Mouse (Mus musculus) heart, postnatal 0 days (tissue): ENCODE measurements around the gene Olfr1260. TPM values are rescaled to one million over a fixed set of nuclear protein-coding genes. Genes with fewer than 3 reads are reported as not detected.

Source experiments
- ATAC-seq: fragments of 200-750 bp; cut with Nextera tagmentation; 2 replicates; pipeline ENCODE4 v1.8.0; 2017; ENCODE audit warnings: low read depth, moderate number of reproducible peaks, moderate library complexity; ENCODE audit not compliant: insufficient read depth
- DNase-seq: peaks from one replicate; pipeline ENCODE4 v3.0.0-alpha.2; 2016; ENCODE audit warnings: low spot score
- H3K27ac ChIP-seq: fragments of 300-500 bp; sonication (generic); 2 replicates; pipeline ENCODE4 v1.5.1; 2014; ENCODE audit warnings: low read depth, mild to moderate bottlenecking
- H3K27me3 ChIP-seq: fragments of 300-500 bp; sonication (generic); 2 replicates; pipeline ENCODE4 v1.6.1; 2014; ENCODE audit warnings: low read length, mixed read lengths; ENCODE audit not compliant: control insufficient read depth, insufficient read depth
- H3K36me3 ChIP-seq: fragments of 300-500 bp; sonication (generic); replicated peaks from 2 replicates; pipeline ENCODE4 v1.6.1; 2014; ENCODE audit warnings: low read length, mixed read lengths; ENCODE audit not compliant: control insufficient read depth, insufficient read depth
- H3K4me1 ChIP-seq: fragments of 300-500 bp; sonication (generic); 2 replicates; pipeline ENCODE4 v1.6.1; 2014; ENCODE audit warnings: antibody characterized with exemption; ENCODE audit not compliant: control insufficient read depth, insufficient read depth
- H3K4me2 ChIP-seq: fragments of 300-500 bp; sonication (generic); 2 replicates; pipeline ENCODE4 v1.6.1; 2014; ENCODE audit warnings: low read depth, mild to moderate bottlenecking, low read length, moderate library complexity
- H3K4me3 ChIP-seq: fragments of 300-500 bp; sonication (generic); 2 replicates; pipeline ENCODE4 v1.5.1; 2014; ENCODE audit warnings: low read depth, low read length
- H3K9ac ChIP-seq: fragments of 300-500 bp; sonication (generic); replicated peaks from 2 replicates; pipeline ENCODE4 v1.6.1; 2014; ENCODE audit warnings: low read depth, low read length, mixed read lengths
- H3K9me3 ChIP-seq: fragments of 300-500 bp; sonication (generic); replicated peaks from 2 replicates; pipeline ENCODE4 v1.6.1; 2016; ENCODE audit warnings: low read length; ENCODE audit not compliant: control insufficient read depth
- CTCF ChIP-seq: IDR thresholded peaks from 2 replicates; pipeline ENCODE4 v1.5.1; 2016; ENCODE audit warnings: antibody characterized with exemption, control low read depth, low read depth
- EP300 ChIP-seq: IDR thresholded peaks from 2 replicates; pipeline ENCODE4 v1.6.1; 2016; ENCODE audit warnings: antibody characterized with exemption, low read depth
- WGBS: fragments of 180-500 bp; shearing (Covaris S2); extraction: QIAGEN DNeasy Blood & Tissue Kit; methylation state at CpG from one replicate; pipeline ENCODE4 v1.1.7; 2014; 5-methylcytosine and 5-hydroxymethylcytosine counted together
- polyA plus RNA-seq: library from polyadenylated mRNA; unstranded; fragments of >200 nt; fragmentation: Nextera tagmentation; extraction: Ambion mirVana; gene quantifications from 2 replicates; pipeline ENCODE4 v1.2.1, GENCODE M21; 2015
- total RNA-seq: library from RNA; depleted of rRNA; stranded (reverse); fragments of >200 nt; gene quantifications from 2 replicates; pipeline ENCODE4 v1.2.3, GENCODE M21; 2014; ENCODE audit warnings: low replicate concordance; rRNA removed

The Olfr1260 gene
- total RNA-seq (not detected in 2 replicates), polyA plus RNA-seq (not detected in 2 replicates)

- Histone ChIP-seq H3K4me3 (no peak within 1 kb of the TSS), H3K36me3 (no peaks in the 10 kb centered on the region), H3K27me3 (no peaks in the 10 kb centered on the region), H3K4me1 (no peaks in the 10 kb centered on the region), H3K27ac (no peak within 1 kb of the TSS), H3K4me2 (no peak within 1 kb of the TSS), H3K9me3 (no peaks in the 10 kb centered on the region), H3K9ac (no peak within 1 kb of the TSS)
- ATAC-seq (no peak), DNase-seq (no peak)
- WGBS = 56% methylated on average over 2 of the region's 2 CpGs
- TF ChIP-seq EP300 (no peak), CTCF (no peak)
Observed at GRCm38 (mm10) chr2:89974184-89974583, at the start of gene Olfr1260. Gene Olfr1260, plus strand, starts transcription at chr2:89974340.

- no peak within 1 kb of the TSS for H3K9ac ChIP-seq
- no peak within 1 kb of the TSS for H3K4me3 ChIP-seq
- ATAC-seq (no peak), DNase-seq (no peak)
- no peak within 1 kb of the TSS for H3K27ac ChIP-seq
- no peak within 1 kb of the TSS for H3K4me2 ChIP-seq
- no peaks in the 10 kb centered on the region for H3K4me1 ChIP-seq
- no peaks in the 10 kb centered on the region for H3K9me3 ChIP-seq
- H3K27me3 ChIP-seq = no peaks in the 10 kb centered on the region
- TF ChIP-seq CTCF = no peak
- no peak for TF ChIP-seq EP300
- no peaks in the 10 kb centered on the region for H3K36me3 ChIP-seq
Observed at GRCm38 (mm10) chr2:89927009-89927408, 47.1 kb upstream of the Olfr1260 start, which contains the start of gene Olfr1258. Gene Olfr1258, plus strand, starts transcription at chr2:89927309.

- no peak for DNase-seq
- Histone ChIP-seq H3K9me3 (no peaks in the 10 kb centered on the region), H3K4me3 (no peak within 1 kb of the TSS), H3K4me1 (no peaks in the 10 kb centered on the region), H3K9ac (no peak within 1 kb of the TSS), H3K27ac (no peak within 1 kb of the TSS), H3K4me2 (no peak within 1 kb of the TSS), H3K27me3 (no peaks in the 10 kb centered on the region), H3K36me3 (no peaks in the 10 kb centered on the region)
- TF ChIP-seq CTCF = no peak
- no peak for TF ChIP-seq EP300
- 69% methylated on average over 5 of the region's 5 CpGs for WGBS
- no peak for ATAC-seq
Observed at GRCm38 (mm10) chr2:89948564-89948963, 25.6 kb upstream of the Olfr1260 start, which contains the start of gene Olfr1259. Gene Olfr1259, minus strand, starts transcription at chr2:89948664.

- TF ChIP-seq CTCF (no peak), EP300 (no peak)
- ATAC-seq (no peak), DNase-seq (no peak)
Observed at GRCm38 (mm10) chr2:89977709-89978108, 3.6 kb downstream of the Olfr1260 start.

GRCm38 (mm10) chr2:89990921-89991320, 16.8 kb downstream of the Olfr1260 start, which contains the start of gene Olfr1261:
Gene Olfr1261, plus strand, starts transcription at chr2:89991221.
- TF ChIP-seq EP300 = no peak
- Histone ChIP-seq H3K9ac (no peak within 1 kb of the TSS), H3K4me2 (no peak within 1 kb of the TSS), H3K27ac (no peak within 1 kb of the TSS), H3K27me3 (no peaks in the 10 kb centered on the region), H3K9me3 (no peaks in the 10 kb centered on the region), H3K36me3 (no peaks in the 10 kb centered on the region), H3K4me3 (no peak within 1 kb of the TSS), H3K4me1 (no peaks in the 10 kb centered on the region)
- DNase-seq (no peak), ATAC-seq (no peak)

More at GRCm38 (mm10) chr2:89977709-89978108, 3.6 kb downstream of the Olfr1260 start:
- H3K9me3 ChIP-seq = no peaks in the 10 kb centered on the region
- no peak overlapping the region for H3K27ac ChIP-seq
- no peak overlapping the region for H3K4me3 ChIP-seq
- no peak overlapping the region for H3K9ac ChIP-seq
- no peaks in the 10 kb centered on the region for H3K27me3 ChIP-seq
- 69% methylated on average over 2 of the region's 2 CpGs for WGBS
- no peaks in the 10 kb centered on the region for H3K4me1 ChIP-seq
- no peak overlapping the region for H3K4me2 ChIP-seq
- no peaks in the 10 kb centered on the region for H3K36me3 ChIP-seq

GRCm38 (mm10) chr2:89999845-90000244, 25.7 kb downstream of the Olfr1260 start, which contains the start of gene Olfr1262:
Gene Olfr1262, plus strand, starts transcription at chr2:90000145.
- ATAC-seq (no peak), DNase-seq (no peak)
- Histone ChIP-seq H3K9me3 (no peaks in the 10 kb centered on the region), H3K27me3 (no peaks in the 10 kb centered on the region), H3K4me1 (no peaks in the 10 kb centered on the region), H3K36me3 (no peaks in the 10 kb centered on the region), H3K9ac (no peak within 1 kb of the TSS), H3K4me3 (no peak within 1 kb of the TSS), H3K27ac (no peak within 1 kb of the TSS), H3K4me2 (no peak within 1 kb of the TSS)
- TF ChIP-seq CTCF (no peak), EP300 (no peak)
